Mouse (Mus musculus): ENCODE data around the gene Foxg1. TPM values are rescaled to one million over a fixed set of nuclear protein-coding genes. Genes with fewer than 3 reads are reported as not detected.

The Foxg1 gene
- total RNA-seq (2021): not detected
- long read RNA-seq, experiment 1: 0 reads
- long read RNA-seq, experiment 2: 0 reads

- intact Hi-C loops (cut with DNase I): no loop called here
- no peak for DNase-seq
Observed at GRCm38 (mm10) chr12:49382565-49383520, at the start of gene Foxg1. Gene Foxg1 (plus strand): TSS chr12:49382660.

DNA sequence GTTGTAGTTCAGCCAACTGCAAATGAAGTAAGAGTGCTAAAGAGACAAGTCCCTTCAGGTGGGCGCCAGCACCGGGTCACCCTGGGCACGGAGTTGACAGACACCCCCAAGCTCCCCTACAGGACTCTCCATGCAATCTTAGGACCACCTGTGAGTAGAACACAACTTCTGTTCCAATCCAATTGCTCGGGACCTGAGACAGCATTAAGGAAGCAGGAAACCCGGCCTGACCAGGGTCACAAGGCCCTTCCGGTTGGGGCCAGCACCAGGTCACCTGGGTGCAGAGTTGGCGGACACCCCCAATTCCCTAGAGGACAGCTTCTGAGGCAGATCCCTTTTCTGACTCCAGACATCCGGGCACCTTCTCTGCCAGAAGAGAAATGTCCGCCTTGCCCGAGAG is 32.8 kb upstream of the Foxg1 start:
- intact Hi-C loops (cut with DNase I): no loop called here
- no peak for DNase-seq

- no peak for DNase-seq
- intact Hi-C loops (cut with DNase I): no loop called here
Observed at GRCm38 (mm10) chr12:49368931-49369330, 13.5 kb upstream of the Foxg1 start.

DNA sequence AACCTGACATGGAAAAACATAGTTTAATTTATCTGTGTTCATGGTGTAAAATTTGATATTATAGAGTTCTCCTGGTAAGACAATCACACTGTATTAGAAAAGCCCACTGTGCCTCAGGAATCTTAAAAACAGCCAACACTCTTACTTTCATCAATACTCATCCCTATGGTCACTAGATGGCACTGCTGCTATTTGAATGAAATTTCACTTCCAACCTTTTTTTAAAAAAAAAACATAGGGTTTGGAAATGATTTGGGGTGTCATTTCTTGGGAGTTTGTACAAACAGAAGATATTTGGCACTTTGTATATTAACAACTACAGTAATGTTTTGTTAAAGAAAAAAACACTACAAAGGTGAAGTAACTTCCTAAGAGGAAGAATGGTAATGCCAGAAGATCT is 10.3 kb upstream of the Foxg1 start:
- no peak for DNase-seq
- intact Hi-C loops (cut with DNase I): no loop called here

DNA sequence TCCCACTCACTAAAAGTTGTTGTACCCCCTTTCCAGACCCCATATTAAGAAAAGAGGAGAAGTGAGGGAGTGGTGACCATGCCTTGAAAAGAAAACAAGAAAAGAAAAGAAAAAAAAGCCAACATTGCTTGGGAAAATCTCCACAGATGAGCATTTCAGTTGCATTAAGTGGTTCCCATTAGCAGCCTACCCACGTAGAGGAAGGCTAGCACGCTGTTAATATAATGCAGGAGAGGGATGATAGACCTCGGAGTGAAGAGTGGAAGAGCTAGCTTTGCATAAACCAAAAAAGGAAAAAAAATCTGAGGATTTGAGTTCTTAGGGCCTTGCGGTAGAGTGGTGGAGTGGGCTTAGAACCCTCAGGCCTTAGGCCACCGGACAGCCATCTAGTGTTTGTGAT is 9.3 kb upstream of the Foxg1 start:
- intact Hi-C loops (cut with DNase I): no loop called here
- DNase-seq: no peak

GRCm38 (mm10) chr12:49373821-49374605 is 8.4 kb upstream of the Foxg1 start:
- DNase-seq: no peak
- intact Hi-C loops (cut with DNase I): no loop called here

DNA sequence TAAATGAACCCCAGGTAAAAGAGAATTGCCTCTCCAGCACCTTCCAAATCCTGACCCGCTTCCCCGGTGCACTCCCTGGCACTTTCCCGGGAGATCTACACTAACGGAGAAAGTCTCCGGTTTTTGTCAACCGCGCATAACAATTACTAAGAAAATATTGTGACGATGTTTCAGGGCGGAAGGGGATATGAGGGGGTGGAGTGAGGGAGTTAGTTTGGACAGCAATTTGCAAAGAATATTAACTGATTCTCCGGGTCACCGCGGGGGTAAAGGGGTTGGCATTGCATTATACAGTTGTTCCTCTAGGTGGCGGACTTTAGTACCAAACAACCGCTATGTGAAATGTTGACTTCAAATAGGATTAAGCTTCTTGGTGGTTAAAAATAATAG is 7.9 kb upstream of the Foxg1 start:
- intact Hi-C loops (cut with DNase I): no loop called here
- DNase-seq: no peak

DNA sequence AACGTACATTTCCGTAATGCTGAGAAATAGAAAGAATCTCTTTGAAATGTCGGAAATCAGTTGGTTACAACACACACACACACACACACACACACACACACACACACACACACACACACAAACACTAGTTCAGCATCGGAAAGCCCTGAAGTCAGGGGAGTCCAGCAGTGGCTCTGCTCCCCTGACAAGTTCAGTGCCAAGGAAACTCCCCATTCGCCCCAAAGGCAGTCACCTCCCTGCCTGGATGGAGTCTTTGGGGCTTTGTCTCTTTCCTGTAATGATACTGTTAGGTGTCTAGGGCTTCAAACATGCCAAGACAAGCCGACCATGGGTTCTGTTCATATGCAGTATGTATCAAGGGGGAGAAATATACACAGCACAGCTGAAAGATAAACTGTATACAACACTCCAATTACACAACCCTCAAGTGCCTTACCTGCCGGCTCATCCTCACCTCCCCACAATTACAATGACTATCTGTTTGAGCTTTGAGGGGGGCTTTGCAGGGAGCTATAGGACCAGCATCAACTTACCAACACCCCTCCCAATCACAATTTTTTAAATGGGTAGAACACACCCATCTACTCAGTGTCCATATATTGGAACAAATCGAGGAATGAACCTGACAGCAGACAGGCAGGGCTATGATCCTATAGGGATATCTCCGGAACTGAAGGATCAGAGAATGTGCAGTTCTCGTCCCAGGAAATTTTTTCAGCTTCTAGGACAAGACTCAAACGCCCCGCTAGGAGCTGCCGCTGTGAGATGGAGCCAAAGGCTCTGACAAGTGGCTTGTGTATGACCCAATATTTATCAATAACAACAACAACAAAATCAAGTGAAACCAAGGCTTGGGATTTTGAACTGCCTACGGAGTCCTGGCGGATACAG is 6.8 kb upstream of the Foxg1 start:
- DNase-seq: no peak
- intact Hi-C loops (cut with DNase I): no loop called here

GRCm38 (mm10) chr12:49376318-49376992 is 6.0 kb upstream of the Foxg1 start:
- DNase-seq: no peak
- intact Hi-C loops (cut with DNase I): no loop called here

GRCm38 (mm10) chr12:49377281-49377970 is 5.0 kb upstream of the Foxg1 start:
- intact Hi-C loops (cut with DNase I): no loop called here
- DNase-seq: no peak

GRCm38 (mm10) chr12:49378920-49379319 is 3.5 kb upstream of the Foxg1 start:
- intact Hi-C loops (cut with DNase I): no loop called here
- no peak for DNase-seq

- intact Hi-C loops (cut with DNase I): no loop called here
- no peak for DNase-seq
Observed at GRCm38 (mm10) chr12:49379446-49379845, 3.0 kb upstream of the Foxg1 start.

GRCm38 (mm10) chr12:49380442-49380841 is 2.0 kb upstream of the Foxg1 start:
- no peak for DNase-seq
- intact Hi-C loops (cut with DNase I): no loop called here

DNA sequence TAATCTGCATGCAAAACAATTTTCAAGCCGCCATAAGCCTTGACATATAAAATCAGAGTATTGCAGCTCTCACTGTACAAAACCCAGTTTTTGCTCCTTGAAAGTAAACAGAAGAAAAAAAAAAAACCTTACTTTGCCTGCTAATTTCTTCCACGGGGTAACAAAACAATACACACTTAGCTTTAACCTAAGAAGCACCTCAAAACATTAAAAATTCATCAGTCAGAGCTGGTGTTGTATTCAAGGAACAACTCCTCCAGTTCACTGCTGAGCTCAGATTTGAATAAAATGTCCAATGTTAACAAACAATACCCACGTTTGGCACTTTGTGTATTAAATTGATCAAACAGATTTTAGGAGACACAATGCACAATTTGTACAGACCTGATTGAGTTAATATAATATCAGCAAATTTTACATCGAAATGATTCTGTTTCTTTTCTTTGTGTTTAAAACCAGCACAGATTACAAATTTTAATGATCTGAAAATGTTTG is 1.4 kb upstream of the Foxg1 start:
- no peak for DNase-seq
- intact Hi-C loops (cut with DNase I): no loop called here

DNA sequence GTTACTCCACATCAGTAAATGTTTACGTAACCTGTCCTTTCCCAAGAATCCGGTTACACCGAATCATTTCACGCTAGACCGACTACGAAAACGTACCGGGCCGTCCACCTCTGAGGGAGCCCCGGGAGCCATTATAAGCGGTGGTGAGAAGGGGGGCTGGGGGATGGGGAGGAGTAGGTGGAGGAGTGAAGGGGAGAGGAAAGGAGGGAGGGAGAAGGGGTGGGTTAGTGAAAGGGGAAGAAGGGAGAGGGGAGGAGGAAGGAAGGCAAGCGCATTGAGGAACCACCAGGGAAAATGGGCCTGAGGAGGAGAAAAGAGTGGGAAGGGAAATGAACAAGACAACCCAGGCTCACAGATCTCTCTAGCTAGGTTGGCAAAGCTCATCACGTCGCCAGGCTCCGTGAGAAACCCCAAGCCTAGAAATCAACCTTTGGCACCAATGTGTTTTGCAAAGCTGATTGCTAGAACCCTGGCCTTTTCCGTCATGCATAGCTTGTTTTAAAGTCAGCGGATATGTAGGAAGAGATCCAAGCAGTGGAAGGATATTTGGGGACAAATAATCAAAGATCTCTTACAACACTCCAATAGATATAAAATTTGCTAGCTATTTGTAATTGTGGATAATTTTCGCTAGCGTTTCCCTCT is 617 bp upstream of the Foxg1 start:
- intact Hi-C loops (cut with DNase I): no loop called here
- DNase-seq: no peak

GRCm38 (mm10) chr12:49383521-49384133 is 1.2 kb downstream of the Foxg1 start:
- intact Hi-C loops (cut with DNase I): no loop called here
- no peak for DNase-seq

GRCm38 (mm10) chr12:49384295-49384875 is 1.9 kb downstream of the Foxg1 start:
- DNase-seq: no peak
- intact Hi-C loops (cut with DNase I): no loop called here

Measured in gastrocnemius, postnatal 36 days (tissue).